Mouse (Mus musculus): ENCODE measurements around the gene Srp68.

- TF ChIP-seq CTCF (IDR thresholded peaks at IDR 0.05; ENCODE audit: low read depth, low read length) (no peak), EP300 (IDR thresholded peaks at IDR 0.05; ENCODE audit: insufficient read depth, low read depth, low read length) (no peak)
Measured at GRCm38 (mm10) chr11:116307762-116308531, 33.9 kb upstream of the Srp68 start.

Measured in ES-Bruce4 (cell line).